Mouse (Mus musculus): ENCODE results near the gene Bcar3.
"Not testable (repeated sequence)": the region's sequence is repeated elsewhere in the genome, so short reads cannot be mapped to it uniquely, and the experiment has no call there.

Bcar3 gene

DNA sequence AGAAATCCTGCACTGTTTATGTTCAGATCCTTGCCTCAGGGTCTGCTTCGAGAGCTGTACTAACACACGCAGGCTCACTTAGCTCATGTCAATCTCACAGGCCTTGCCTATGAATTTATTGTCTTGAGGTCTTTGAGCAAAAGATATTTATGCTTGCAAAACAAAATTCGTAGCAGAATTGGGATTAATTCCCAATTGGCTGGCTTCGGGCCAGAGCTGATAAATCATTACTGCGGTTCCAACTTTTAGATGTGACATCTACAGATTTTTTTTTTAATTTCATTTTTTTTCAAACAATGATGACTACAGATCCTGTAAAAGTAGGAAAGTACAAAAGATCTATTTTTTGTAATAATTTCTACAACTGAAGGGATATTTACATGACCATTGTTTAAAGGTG lies 86.8 kb downstream of the Bcar3 start:
- DNase-seq (ENCODE audit: low read depth, low spot score) = no peak

GRCm38 (mm10) chr3:122381591-122381990 lies 87.7 kb downstream of the Bcar3 start:
- no peak for DNase-seq (ENCODE audit: low read depth, low spot score)

DNA sequence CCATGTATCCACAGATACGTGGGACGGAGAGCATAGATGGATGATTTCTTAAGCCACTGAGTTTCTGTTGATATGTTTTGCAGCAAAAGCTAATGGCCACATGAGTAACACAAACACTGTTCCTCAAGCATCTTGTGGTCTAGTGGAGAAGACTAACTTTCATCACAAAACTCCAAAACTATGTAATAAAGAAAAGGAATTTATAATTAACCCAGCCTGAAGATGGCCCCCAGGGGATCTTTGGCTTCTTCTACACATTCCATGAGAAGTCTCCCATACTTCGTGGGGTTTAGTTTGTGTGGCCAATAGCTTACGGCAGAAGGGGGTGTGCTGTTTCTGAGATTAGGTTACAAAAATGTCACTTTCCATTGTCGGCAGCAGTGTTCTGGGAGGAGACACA lies 92.5 kb downstream of the Bcar3 start:
- no peak for DNase-seq (ENCODE audit: low read depth, low spot score)

GRCm38 (mm10) chr3:122387771-122388170 lies 93.8 kb downstream of the Bcar3 start:
- no peak for DNase-seq (ENCODE audit: low read depth, low spot score)

- DNase-seq (ENCODE audit: low read depth, low spot score) = no peak
Measured at GRCm38 (mm10) chr3:122389972-122390371, 96.0 kb downstream of the Bcar3 start.

- DNase-seq (ENCODE audit: low read depth, low spot score) = no peak
Measured at GRCm38 (mm10) chr3:122391098-122391497, 97.2 kb downstream of the Bcar3 start.

- no peak for DNase-seq (ENCODE audit: low read depth, low spot score)
Measured at GRCm38 (mm10) chr3:122391816-122392215, 97.9 kb downstream of the Bcar3 start.

DNA sequence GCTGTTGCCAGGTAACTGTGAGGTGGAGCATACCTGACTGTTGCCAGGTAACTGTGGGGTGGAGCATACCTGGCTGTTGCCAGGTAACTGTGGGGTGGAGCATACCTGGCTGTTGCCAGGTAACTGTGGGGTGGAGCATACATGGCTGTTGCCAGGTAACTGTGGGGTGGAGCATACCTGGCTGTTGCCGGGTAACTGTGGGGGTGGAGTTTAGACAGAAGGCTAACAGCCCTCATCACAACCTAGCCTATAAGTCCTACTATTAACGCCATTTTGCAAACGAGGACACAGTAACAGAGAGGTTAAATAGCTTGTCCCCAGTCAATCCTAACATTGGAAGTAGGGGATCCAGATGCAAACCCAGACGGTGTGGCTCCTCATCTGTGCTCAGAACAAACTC lies 99.5 kb downstream of the Bcar3 start:
- not testable (repeated sequence) for DNase-seq (ENCODE audit: low read depth, low spot score)

DNA sequence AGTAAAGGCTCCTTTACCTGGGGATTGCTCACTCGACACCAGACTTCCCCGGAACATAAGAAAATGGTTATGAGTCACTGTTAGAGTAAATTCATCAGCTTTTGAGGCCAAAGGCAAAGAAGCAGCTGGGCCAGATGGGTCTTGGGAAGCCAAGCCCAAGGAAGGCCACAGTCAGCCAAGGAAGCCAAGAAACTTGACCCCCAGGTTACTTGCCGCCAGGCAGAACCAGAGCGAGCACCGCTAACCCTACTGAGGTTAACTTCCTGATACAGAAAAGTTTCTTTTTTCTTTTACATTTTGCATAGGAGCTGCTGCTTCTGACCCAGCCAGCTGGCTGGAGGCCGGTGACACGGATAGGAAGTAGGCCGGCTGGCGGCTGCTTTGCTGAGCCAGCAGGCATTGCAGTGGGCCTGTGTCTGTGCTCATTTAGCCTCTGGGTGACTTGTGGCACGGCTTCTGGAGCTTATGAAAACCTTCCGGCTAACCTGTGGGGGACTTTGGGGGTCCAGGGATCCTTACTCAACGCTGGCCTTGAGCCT lies 100.0 kb downstream of the Bcar3 start:
- DNase-seq (ENCODE audit: low read depth, low spot score) = no peak

GRCm38 (mm10) chr3:122396957-122397356 lies 103.0 kb downstream of the Bcar3 start:
- DNase-seq (ENCODE audit: low read depth, low spot score) = no peak

DNA sequence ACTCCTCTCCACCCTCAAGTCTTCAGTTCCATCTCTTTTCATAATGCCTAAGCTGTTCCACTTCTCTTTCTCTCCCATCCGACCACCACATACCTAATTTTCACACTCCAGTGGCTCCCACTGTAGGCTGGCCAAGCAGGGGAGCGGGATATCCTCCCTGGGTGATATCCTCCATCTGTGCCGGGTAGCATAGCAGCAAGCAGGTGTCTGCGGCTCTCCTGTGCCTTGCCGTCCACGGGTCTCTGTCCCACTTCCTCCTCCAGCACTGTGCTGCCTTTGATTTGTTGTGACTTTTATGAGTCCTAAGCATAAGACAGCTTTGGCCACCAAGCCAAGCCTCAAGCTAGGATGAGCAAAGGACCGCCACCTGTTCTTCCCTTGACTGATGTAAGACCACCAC lies 103.5 kb downstream of the Bcar3 start:
- DNase-seq (ENCODE audit: low read depth, low spot score) = no peak

DNA sequence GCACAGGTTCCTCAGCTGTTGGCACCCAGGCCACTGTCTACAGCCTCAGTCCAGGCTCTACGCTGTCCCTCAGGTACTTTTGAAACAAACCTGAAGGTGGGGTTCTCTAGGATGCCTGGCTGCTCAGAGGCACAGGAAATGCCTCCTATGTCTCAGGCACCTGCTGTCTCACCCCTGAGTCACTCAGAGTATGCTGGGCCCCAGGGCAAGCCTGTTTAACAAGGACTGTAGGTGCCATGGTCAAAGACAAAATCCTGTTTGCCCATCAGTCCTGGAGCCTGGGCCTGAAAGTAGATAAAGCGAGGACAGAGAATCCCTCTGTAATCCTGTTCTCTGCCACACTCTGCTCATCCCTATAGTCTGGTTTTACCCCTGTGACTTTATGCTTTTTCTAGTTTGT lies 107.1 kb downstream of the Bcar3 start:
- DNase-seq (ENCODE audit: low read depth, low spot score) = no peak

DNA sequence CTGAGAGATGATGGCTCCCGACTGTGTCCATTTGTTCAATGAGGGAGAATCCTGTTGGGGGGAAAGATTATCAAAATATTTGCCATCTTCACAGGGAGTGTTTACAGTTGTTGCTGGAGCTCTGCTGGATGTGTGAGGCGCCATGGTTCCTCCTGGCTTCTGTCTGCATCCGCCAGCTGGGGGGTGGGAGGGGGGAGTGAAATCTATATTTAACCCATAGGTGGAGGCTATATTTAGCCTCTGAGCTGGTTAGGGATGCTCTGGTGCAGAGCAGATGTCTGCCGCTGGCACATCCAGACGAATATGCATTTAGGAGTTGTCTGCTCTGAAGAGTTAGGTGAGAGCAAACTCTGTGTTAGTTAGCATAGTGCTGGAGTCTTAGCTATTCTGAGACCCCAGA lies 108.2 kb downstream of the Bcar3 start:
- DNase-seq (ENCODE audit: low read depth, low spot score) = no peak

DNA sequence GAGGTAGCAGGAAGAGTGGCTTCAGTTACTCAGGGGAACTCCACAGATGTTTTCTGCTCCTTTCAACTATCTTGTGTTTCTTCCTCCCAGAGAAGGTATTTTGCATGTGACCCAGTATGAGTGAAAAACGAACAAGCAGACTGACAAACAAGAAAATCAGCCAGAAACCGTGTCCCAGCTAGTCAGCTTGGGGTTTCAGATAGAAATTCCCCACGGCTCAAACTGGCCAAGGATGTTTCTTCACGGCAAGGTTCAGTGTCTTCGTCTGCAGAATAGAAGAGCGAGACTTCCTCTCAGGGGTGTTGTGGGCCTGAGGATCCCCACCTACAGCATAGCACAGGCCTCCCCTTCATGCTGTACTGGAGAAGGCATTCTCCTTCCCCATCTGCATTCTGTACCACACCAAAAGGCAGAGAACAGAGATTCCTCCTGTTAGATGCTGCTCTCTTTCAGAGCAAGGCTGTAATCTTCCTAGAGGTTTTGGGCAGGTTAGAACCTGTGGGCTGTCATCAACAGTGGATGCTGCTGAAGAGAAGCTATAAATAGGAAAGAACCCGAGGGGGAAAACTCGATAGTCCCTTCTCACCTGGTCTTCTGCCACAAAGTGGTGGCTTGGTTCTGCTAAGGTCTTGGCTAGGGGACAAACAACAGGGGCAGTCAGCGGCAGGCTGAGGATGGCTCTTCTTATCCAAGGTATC lies 110.1 kb downstream of the Bcar3 start:
- no peak for DNase-seq (ENCODE audit: low read depth, low spot score)

DNA sequence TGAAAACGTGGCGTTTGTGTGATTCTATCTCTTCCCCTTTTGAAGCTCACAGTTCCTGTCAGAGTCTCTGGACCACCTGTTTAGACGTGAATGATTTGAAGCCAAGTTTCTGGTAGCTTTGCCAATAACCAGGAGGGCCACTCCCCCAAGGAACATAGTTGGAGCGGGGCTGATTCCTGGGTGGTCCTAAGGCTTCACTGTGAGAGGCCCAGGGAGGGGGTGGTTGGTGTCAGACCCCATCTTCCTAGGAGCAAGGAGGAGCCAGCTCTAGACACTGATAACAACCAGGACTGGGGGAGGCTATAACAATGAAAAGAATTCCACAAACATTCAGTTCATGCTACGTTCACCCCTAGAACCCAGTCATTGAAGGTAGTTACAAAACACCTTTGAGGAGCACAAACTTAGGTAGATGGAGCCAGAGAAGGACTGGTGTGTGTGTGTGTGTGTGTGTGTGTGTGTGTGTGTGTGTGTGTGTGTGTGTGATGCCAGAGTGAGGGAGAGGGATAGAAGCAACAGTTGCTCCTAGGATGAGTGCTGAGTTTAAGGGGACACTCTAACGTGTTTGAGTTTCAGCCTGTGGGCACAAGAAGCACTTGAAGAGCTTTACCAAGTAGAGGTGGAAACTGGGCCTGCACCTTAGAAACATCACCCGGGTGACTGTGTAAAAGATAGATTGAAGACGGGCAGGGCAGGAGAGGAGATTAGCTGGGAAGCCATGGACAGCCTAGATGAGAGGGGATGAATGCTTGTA lies 111.4 kb downstream of the Bcar3 start:
- no peak for DNase-seq (ENCODE audit: low read depth, low spot score)

GRCm38 (mm10) chr3:122406416-122406815 lies 112.5 kb downstream of the Bcar3 start:
- no peak for DNase-seq (ENCODE audit: low read depth, low spot score)

- no peak for DNase-seq (ENCODE audit: low read depth, low spot score)
Measured at GRCm38 (mm10) chr3:122407757-122408156, 113.8 kb downstream of the Bcar3 start.

DNA sequence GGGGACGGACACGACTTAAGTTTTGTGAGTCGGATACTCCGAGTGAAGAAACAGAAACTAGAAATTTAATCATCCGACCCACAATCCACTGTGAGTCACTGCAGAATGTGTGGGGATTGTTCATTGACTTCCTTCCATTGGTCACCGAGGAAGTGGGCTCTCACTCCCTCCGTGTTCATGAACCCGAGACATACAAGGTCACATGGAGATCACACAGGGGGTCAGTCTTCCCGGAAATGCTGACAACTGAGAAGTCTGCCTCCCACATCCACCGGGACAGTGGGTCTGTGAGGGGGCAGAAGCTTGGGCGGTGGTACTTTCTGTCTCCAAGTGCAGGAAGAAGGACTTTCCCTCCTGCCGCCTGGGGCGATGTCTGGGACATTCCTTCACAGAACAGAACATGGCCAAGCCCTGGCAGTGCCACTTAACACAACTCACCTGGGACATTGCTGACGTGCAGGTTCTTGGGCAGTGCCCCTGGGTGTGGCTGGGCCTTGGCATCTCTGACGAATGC lies 114.9 kb downstream of the Bcar3 start:
- DNase-seq (ENCODE audit: low read depth, low spot score) = no peak

- no peak for DNase-seq (ENCODE audit: low read depth, low spot score)
Measured at GRCm38 (mm10) chr3:122411590-122411989, 117.7 kb downstream of the Bcar3 start.

DNA sequence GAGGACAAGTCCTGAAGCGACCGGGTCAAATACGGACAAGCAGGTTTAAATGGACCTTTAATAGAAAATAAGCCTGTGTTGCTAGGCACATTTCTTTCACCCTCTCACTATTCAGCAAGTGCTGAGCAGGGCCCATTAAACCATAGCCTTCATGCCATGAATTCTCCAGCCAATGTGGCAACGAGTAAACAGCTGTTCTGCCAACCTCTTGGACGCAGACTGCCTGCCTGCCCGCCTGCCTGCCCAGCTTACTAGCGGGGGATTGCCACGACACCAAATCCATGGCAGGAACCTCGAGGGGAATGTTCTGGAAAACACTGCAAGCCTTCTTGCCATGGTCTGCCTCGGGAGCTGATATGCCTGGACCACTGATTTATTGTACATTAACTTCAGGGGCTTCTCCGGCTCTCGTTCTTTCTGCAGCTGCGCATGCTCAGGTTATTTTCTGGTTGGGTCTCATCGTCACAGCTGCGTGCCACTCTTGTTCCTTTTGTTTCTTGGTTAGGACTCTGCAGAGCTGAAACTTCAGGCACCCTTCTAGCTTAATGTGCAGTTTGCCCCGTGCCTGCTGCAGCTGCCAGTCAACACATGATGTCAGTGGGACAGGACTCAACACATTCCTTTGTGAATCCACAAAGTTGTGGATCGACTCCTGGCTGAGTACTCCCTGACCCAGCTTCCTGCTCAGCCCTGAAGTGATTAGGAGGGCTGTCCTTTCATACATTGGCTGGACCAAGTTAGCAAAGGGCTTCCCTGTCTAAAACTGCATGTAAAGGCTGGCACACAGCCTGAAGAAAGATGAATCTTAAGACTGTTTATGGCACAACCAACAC lies 120.0 kb downstream of the Bcar3 start:
- no peak for DNase-seq (ENCODE audit: low read depth, low spot score)

DNA sequence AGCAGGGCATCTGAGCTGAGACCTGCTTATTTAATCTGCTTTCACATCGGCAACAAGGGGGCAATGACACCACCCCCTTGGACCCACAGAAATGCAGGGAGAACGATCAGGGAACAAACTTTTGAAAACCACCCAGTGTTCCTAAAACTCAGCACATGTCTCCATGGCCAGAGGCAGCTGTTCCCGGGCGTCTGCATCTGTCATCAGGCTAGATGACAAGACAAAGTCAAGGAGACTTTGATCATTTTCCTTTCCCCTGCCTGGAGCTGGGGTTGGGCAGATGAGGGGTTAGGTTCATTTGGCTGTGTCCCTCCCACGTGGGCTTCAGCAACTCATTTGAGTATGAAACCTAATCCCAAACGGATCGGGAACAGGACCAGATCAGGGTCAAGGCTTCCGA lies 120.9 kb downstream of the Bcar3 start:
- DNase-seq (ENCODE audit: low read depth, low spot score) = no peak

- DNase-seq (ENCODE audit: low read depth, low spot score) = no peak
Measured at GRCm38 (mm10) chr3:122417466-122417865, 123.5 kb downstream of the Bcar3 start.

Data from CD4-positive, CD25-positive, alpha-beta regulatory T cell, adult 2 months (primary cell).